Mouse (Mus musculus) CD4-positive, CD25-positive, alpha-beta regulatory T cell, adult 4 months (primary cell): ENCODE measurements around the gene Phf24. TPM values are rescaled to one million over a fixed set of nuclear protein-coding genes. Genes with fewer than 3 reads are reported as not detected.

Experiments
- ATAC-seq: one replicate; pipeline ENCODE4 v1.8.0; 2017
- polyA plus RNA-seq, 2 experiments: library from polyadenylated mRNA; unstranded; fragments of 100-300 nt; shearing (Covaris generic); gene quantifications; one replicate each; pipeline ENCODE4 v1.2.1; 2017

Phf24 gene
- under 1 TPM in 1 of 2 experiments, not detected in 1; 0.05 TPM for polyA plus RNA-seq

GRCm38 (mm10) chr4:42916617-42917401 lies at the start of gene Phf24:
Gene Phf24 (plus strand): TSS chr4:42916660.
- ATAC-seq, result no peak

- no peak for ATAC-seq
These were observed 49.1 kb upstream of the Phf24 start for GRCm38 (mm10) chr4:42867390-42867789.

- ATAC-seq, result no peak
These were observed 48.3 kb upstream of the Phf24 start for GRCm38 (mm10) chr4:42868193-42868592.

- no peak for ATAC-seq
These were observed 45.7 kb upstream of the Phf24 start for GRCm38 (mm10) chr4:42870748-42871147.

GRCm38 (mm10) chr4:42872151-42872550 lies 44.3 kb upstream of the Phf24 start:
- no peak for ATAC-seq

- ATAC-seq, result no peak
These were observed 43.6 kb upstream of the Phf24 start for GRCm38 (mm10) chr4:42872746-42873435.

GRCm38 (mm10) chr4:42874134-42874533 lies 42.3 kb upstream of the Phf24 start, which contains the start of gene Fam205c:
Gene Fam205c (minus strand): TSS chr4:42874234.
- ATAC-seq, result no peak

GRCm38 (mm10) chr4:42876586-42877291 lies 39.7 kb upstream of the Phf24 start:
- ATAC-seq, result peak; percentile 72

- no peak for ATAC-seq
These were observed 38.8 kb upstream of the Phf24 start for GRCm38 (mm10) chr4:42877657-42878056.

- no peak for ATAC-seq
These were observed 36.4 kb upstream of the Phf24 start for GRCm38 (mm10) chr4:42879829-42880676.

GRCm38 (mm10) chr4:42880677-42880948 lies 35.8 kb upstream of the Phf24 start:
- no peak for ATAC-seq

GRCm38 (mm10) chr4:42886926-42887325 lies 29.5 kb upstream of the Phf24 start:
- no peak for ATAC-seq

GRCm38 (mm10) chr4:42888806-42889205 lies 27.7 kb upstream of the Phf24 start:
- ATAC-seq, result no peak

- ATAC-seq, result no peak
These were observed 25.3 kb upstream of the Phf24 start for GRCm38 (mm10) chr4:42891176-42891575.

- no peak for ATAC-seq
These were observed 21.3 kb upstream of the Phf24 start for GRCm38 (mm10) chr4:42895118-42895517.

- no peak for ATAC-seq
These were observed 17.5 kb upstream of the Phf24 start for GRCm38 (mm10) chr4:42898914-42899313.

- no peak for ATAC-seq
These were observed 15.6 kb upstream of the Phf24 start for GRCm38 (mm10) chr4:42900878-42901277.

GRCm38 (mm10) chr4:42902174-42902573 lies 14.3 kb upstream of the Phf24 start:
- no peak for ATAC-seq

GRCm38 (mm10) chr4:42902730-42903129 lies 13.7 kb upstream of the Phf24 start:
- no peak for ATAC-seq

GRCm38 (mm10) chr4:42903942-42904341 lies 12.5 kb upstream of the Phf24 start:
- no peak for ATAC-seq

- no peak for ATAC-seq
These were observed 11.9 kb upstream of the Phf24 start for GRCm38 (mm10) chr4:42904523-42904922.

- ATAC-seq, result no peak
These were observed 11.5 kb upstream of the Phf24 start for GRCm38 (mm10) chr4:42904966-42905365.

GRCm38 (mm10) chr4:42913391-42913790 lies 3.1 kb upstream of the Phf24 start:
- no peak for ATAC-seq
